Mouse (Mus musculus): ENCODE data around the gene Clasrp.
A peak's percentile ranks its signal among the peaks of the same experiment; 100 is the strongest.
"Not testable (repeated sequence)": the region's sequence is repeated elsewhere in the genome, so short reads cannot be mapped to it uniquely, and the experiment has no call there.

Clasrp gene

GRCm38 (mm10) chr7:19609641-19610332 is 5.5 kb upstream of the Clasrp start:
- DNase-seq (ENCODE audit: low read depth, low spot score) = peak; percentile 17

- DNase-seq (ENCODE audit: low read depth, low spot score) = no peak
Observed at GRCm38 (mm10) chr7:19607291-19607690, 3.0 kb upstream of the Clasrp start.

- DNase-seq (ENCODE audit: low read depth, low spot score) = not testable (repeated sequence)
Observed at GRCm38 (mm10) chr7:19604606-19605214, 424 bp upstream of the Clasrp start.

GRCm38 (mm10) chr7:19603055-19603454 is 1.2 kb downstream of the Clasrp start:
- no peak for DNase-seq (ENCODE audit: low read depth, low spot score)

GRCm38 (mm10) chr7:19600562-19600961 is 3.7 kb downstream of the Clasrp start:
- DNase-seq (ENCODE audit: low read depth, low spot score) = no peak

- no peak for DNase-seq (ENCODE audit: low read depth, low spot score)
Observed at GRCm38 (mm10) chr7:19593061-19593730, 11.1 kb downstream of the Clasrp start.

GRCm38 (mm10) chr7:19589917-19590316 is 14.4 kb downstream of the Clasrp start:
- peak; percentile 81 for DNase-seq (ENCODE audit: low read depth, low spot score)

- DNase-seq (ENCODE audit: low read depth, low spot score) = peak; percentile 60
Observed at GRCm38 (mm10) chr7:19589207-19589606, 15.1 kb downstream of the Clasrp start.

- no peak for DNase-seq (ENCODE audit: low read depth, low spot score)
Observed at GRCm38 (mm10) chr7:19586269-19586668, 18.0 kb downstream of the Clasrp start.

- DNase-seq (ENCODE audit: low read depth, low spot score) = no peak
Observed at GRCm38 (mm10) chr7:19580634-19581033, 23.7 kb downstream of the Clasrp start.

GRCm38 (mm10) chr7:19579751-19580150 is 24.5 kb downstream of the Clasrp start:
- no peak for DNase-seq (ENCODE audit: low read depth, low spot score)

GRCm38 (mm10) chr7:19578436-19578835 is 25.9 kb downstream of the Clasrp start:
- no peak for DNase-seq (ENCODE audit: low read depth, low spot score)

- no peak for DNase-seq (ENCODE audit: low read depth, low spot score)
Observed at GRCm38 (mm10) chr7:19577877-19578414, 26.3 kb downstream of the Clasrp start.

GRCm38 (mm10) chr7:19577141-19577852 is 27.0 kb downstream of the Clasrp start, which contains the start of the genes Zfp296 and Gemin7:
Gene Zfp296 (plus strand): TSS chr7:19577287.
Gene Gemin7 (minus strand): TSS chr7:19577595.
- DNase-seq (ENCODE audit: low read depth, low spot score) = no peak

- no peak for DNase-seq (ENCODE audit: low read depth, low spot score)
Observed at GRCm38 (mm10) chr7:19575559-19575958, 28.7 kb downstream of the Clasrp start.

GRCm38 (mm10) chr7:19573776-19574140 is 30.5 kb downstream of the Clasrp start:
- no peak for DNase-seq (ENCODE audit: low read depth, low spot score)

- peak; percentile 71 for DNase-seq (ENCODE audit: low read depth, low spot score)
Observed at GRCm38 (mm10) chr7:19572926-19573775, 31.1 kb downstream of the Clasrp start.

GRCm38 (mm10) chr7:19569647-19570046 is 34.6 kb downstream of the Clasrp start:
- no peak for DNase-seq (ENCODE audit: low read depth, low spot score)

GRCm38 (mm10) chr7:19567426-19567825 is 36.9 kb downstream of the Clasrp start:
- no peak for DNase-seq (ENCODE audit: low read depth, low spot score)

GRCm38 (mm10) chr7:19565803-19566202 is 38.5 kb downstream of the Clasrp start:
- DNase-seq (ENCODE audit: low read depth, low spot score) = no peak

- DNase-seq (ENCODE audit: low read depth, low spot score) = peak; percentile 50
Observed at GRCm38 (mm10) chr7:19564455-19564854, 39.8 kb downstream of the Clasrp start.
